28 mouse cellular contexts compared by ENCODE assay signal in the genomic region with DNA sequence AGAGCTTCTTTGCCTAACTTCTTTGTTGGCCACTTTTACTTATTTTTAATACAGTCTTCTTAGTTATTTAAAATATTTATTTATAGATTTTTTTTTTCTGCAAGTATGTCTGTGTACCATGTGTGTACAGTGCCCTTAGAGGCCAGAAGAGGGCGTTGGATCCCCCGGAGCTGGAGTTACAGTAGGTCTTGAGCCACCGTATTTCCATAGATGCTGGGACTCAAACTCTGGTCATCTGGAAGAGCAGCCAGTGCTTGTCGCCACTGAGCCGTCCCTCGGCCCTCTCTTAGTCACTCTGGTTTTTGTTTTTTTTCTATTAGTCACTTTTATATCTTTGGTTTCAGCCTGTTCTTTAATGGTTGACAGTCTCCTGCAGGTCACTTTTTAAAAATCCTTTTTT. TPM values are rescaled to one million over a fixed set of nuclear protein-coding genes. Genes with fewer than 3 reads are reported as not detected.
DNase-seq lines count a peak whose midpoint lies in the region; ATAC-seq and TF ChIP-seq lines count a peak whose summit lies in the region.
"Had no signal": no experiment of that assay in that cellular context is flagged by ENCODE, and none has a peak within 500 bp of the region (broad histone marks: within the 10 kb centered on the region; RNA-seq: fewer than 3 reads in every experiment).

No protein-coding gene starts in this region.

- no peak for DNase-seq in gastrocnemius, adult 2 months
- DNase-seq in gastrocnemius, postnatal 4 days (ENCODE audit: low spot score in 2 of 2): no peak
- DNase-seq in lung, embryonic 14.5 days: no peak
- no peak for DNase-seq in lung, postnatal 4 days
- DNase-seq in NIH3T3 (ENCODE audit: low read depth): peak; percentile 57
- DNase-seq in midbrain, postnatal 0 days (ENCODE audit: low spot score): no peak
- no peak for DNase-seq in heart, postnatal 4 days
- DNase-seq: adrenal gland, adult 2 months; cerebellum, adult 9-11 months; gastrocnemius, postnatal 10 days; heart, adult 18-20 months; heart, postnatal 36 days; kidney, adult 2 months; kidney, postnatal 14 days; layer of hippocampus, adult 9-11 months; right cerebral cortex, postnatal 4 days had no signal

- no peak for TF ChIP-seq POLR2A in myocyte (IDR thresholded peaks at IDR 0.05; ENCODE audit: insufficient read length, low read depth)

- intact Hi-C loops in gastrocnemius, adult 2 months (cut with DNase I): no loop called here

- no peaks in the 10 kb centered on the region for H3K4me1 ChIP-seq in lung, embryonic 14.5 days (ENCODE audit: insufficient read depth)
- H3K4me1 ChIP-seq in midbrain, postnatal 0 days (ENCODE audit: insufficient read depth, low read length): no peaks in the 10 kb centered on the region

- no peaks in the 10 kb centered on the region for H3K36me3 ChIP-seq in lung, embryonic 14.5 days (ENCODE audit: insufficient read depth)
- H3K36me3 ChIP-seq in myocyte (ENCODE audit: control insufficient read depth, insufficient read depth): no peaks in the 10 kb centered on the region
- 0 out of 2 replicates have a peak, but pooled peaks cover 3% of the 10 kb centered on the region for H3K36me3 ChIP-seq in midbrain, postnatal 0 days (ENCODE audit: insufficient read depth, low read length)
- H3K36me3 ChIP-seq: liver, embryonic 15.5 days had no signal

- no peaks in the 10 kb centered on the region for H3K9me3 ChIP-seq in lung, embryonic 14.5 days (ENCODE audit: low read depth, low read length)
- H3K9me3 ChIP-seq in midbrain, postnatal 0 days (ENCODE audit: low read length): no peaks in the 10 kb centered on the region
- H3K9me3 ChIP-seq: embryonic facial prominence, embryonic 15.5 days; forebrain, embryonic 10.5 days; G1E; limb, embryonic 12.5 days; liver, embryonic 15.5 days had no signal

- ATAC-seq in lung, embryonic 14.5 days (ENCODE audit: insufficient read depth): no peak
- ATAC-seq in midbrain, postnatal 0 days (ENCODE audit: low FRiP score): no peak
- ATAC-seq: hindbrain, embryonic 16.5 days had no signal

- peak; percentile 11; the same call in 1 of the 2 replicates for TF ChIP-seq CTCF in gastrocnemius, adult 2 months (IDR thresholded peaks at IDR 0.05)
- 0 out of 2 replicates have a peak, but pooled peaks have one; percentile 13 for TF ChIP-seq CTCF in lung, embryonic 14.5 days (IDR thresholded peaks at IDR 0.05; ENCODE audit: low read depth)
- TF ChIP-seq CTCF in midbrain, postnatal 0 days (IDR thresholded peaks at IDR 0.05): no peak

- no peak overlapping the region for H3K27ac ChIP-seq in gastrocnemius, adult 2 months
- H3K27ac ChIP-seq in lung, embryonic 14.5 days (ENCODE audit: low read depth): no peak overlapping the region
- H3K27ac ChIP-seq in midbrain, postnatal 0 days (ENCODE audit: low read depth, low read length): no peak overlapping the region
- H3K27ac ChIP-seq: embryonic facial prominence, embryonic 15.5 days; forebrain, embryonic 10.5 days; limb, embryonic 12.5 days had no signal

- no peak overlapping the region for H3K4me3 ChIP-seq in gastrocnemius, adult 2 months
- no peak overlapping the region for H3K4me3 ChIP-seq in lung, embryonic 14.5 days (ENCODE audit: low read depth, low read length)
- H3K4me3 ChIP-seq in myocyte: no peak overlapping the region
- H3K4me3 ChIP-seq in midbrain, postnatal 0 days (ENCODE audit: low read depth, low read length): no peak overlapping the region
- H3K4me3 ChIP-seq: embryonic facial prominence, embryonic 15.5 days; forebrain, embryonic 10.5 days; limb, embryonic 12.5 days; liver, embryonic 15.5 days had no signal

- no peak overlapping the region for H3K9ac ChIP-seq in lung, embryonic 14.5 days
- no peak overlapping the region for H3K9ac ChIP-seq in midbrain, postnatal 0 days (replicated peaks; ENCODE audit: low read length, poor library complexity, severe bottlenecking)
- H3K9ac ChIP-seq: embryonic facial prominence, embryonic 15.5 days; limb, embryonic 12.5 days; liver, embryonic 15.5 days had no signal

- no peaks in the 10 kb centered on the region for H3K27me3 ChIP-seq in lung, embryonic 14.5 days (ENCODE audit: insufficient read depth, low read length)
- H3K27me3 ChIP-seq in myocyte (ENCODE audit: control insufficient read depth, insufficient read depth, insufficient read length): no peaks in the 10 kb centered on the region
- H3K27me3 ChIP-seq in midbrain, postnatal 0 days (ENCODE audit: insufficient read depth, low read length): no peaks in the 10 kb centered on the region
- H3K27me3 ChIP-seq: embryonic facial prominence, embryonic 15.5 days; limb, embryonic 12.5 days; liver, embryonic 15.5 days had no signal

- H3K79me2 ChIP-seq in myocyte (ENCODE audit: control insufficient read depth, insufficient read depth): peaks cover 6% of the 10 kb centered on the region

- WGBS in lung, embryonic 14.5 days: 67% methylated on average over 6 of the region's 6 CpGs
- WGBS in midbrain, postnatal 0 days: 81% methylated on average over 6 of the region's 6 CpGs

- H3K4me2 ChIP-seq in lung, embryonic 14.5 days: no peak overlapping the region
- H3K4me2 ChIP-seq in myocyte (ENCODE audit: low read depth): peak overlapping the region; percentile 64
- H3K4me2 ChIP-seq in midbrain, postnatal 0 days (ENCODE audit: low read depth, low read length, poor library complexity, severe bottlenecking): no peak overlapping the region
- H3K4me2 ChIP-seq: embryonic facial prominence, embryonic 15.5 days; limb, embryonic 12.5 days had no signal

- H3ac ChIP-seq in myocyte (ENCODE audit: control insufficient read depth, insufficient read length): no peak overlapping the region

TF ChIP-seq in myocyte, 11 proteins besides CTCF, POLR2A, EP300 and RAD21:
- TF ChIP-seq SRF (IDR thresholded peaks at IDR 0.05; ENCODE audit: control insufficient read depth, insufficient read length, low read depth) (no peak), USF1 (IDR thresholded peaks at IDR 0.05; ENCODE audit: low read depth) (no peak), MYOG (IDR thresholded peaks at IDR 0.05; ENCODE audit: control insufficient read depth in 1 of 3, insufficient read depth in 1 of 3, insufficient read length in 2 of 3, low read depth in 2 of 3) (no peak), MAX (IDR thresholded peaks at IDR 0.05; ENCODE audit: low read depth) (no peak), TCF12 (IDR thresholded peaks at IDR 0.05; ENCODE audit: insufficient read depth, poor library complexity, severe bottlenecking) (no peak)
TF ChIP-seq in myocyte: peak in this region for 0.

RNA-seq across cellular contexts. Expression of a gene that starts 4.0 kb away (rescaled TPM):
- total RNA-seq in gastrocnemius, adult 2 months (2021): 1 to 10 TPM; 6.0 to 8.4 TPM
- total RNA-seq in gastrocnemius, postnatal 4 days (2021): 10 to 100 TPM; 11.5 TPM
- polyA plus RNA-seq in lung, embryonic 14.5 days (2014; fragmentation: Nextera tagmentation; extraction: Ambion mirVana): 55.2 and 57.5 TPM in 2 replicates
- 10.9 TPM for polyA plus RNA-seq in myocyte (2012; fragmentation: generic; extraction: Trizol)
- total RNA-seq in midbrain, postnatal 0 days (2014; rRNA removed): 32.2 and 36.8 TPM in 2 replicates
- 20.1 and 21.5 TPM in 2 replicates for polyA plus RNA-seq in midbrain, postnatal 0 days (2015; fragmentation: Nextera tagmentation; extraction: Ambion mirVana)
- 10 to 100 TPM; 23.5 to 27.3 TPM for total RNA-seq in heart, postnatal 4 days (2021)

RNA-seq across cellular contexts. Expression of a gene that starts 49.4 kb away (rescaled TPM):
- total RNA-seq in gastrocnemius, adult 2 months (2021): 10 to 100 TPM in 1 of 2 experiments, 1 to 10 TPM in 1; 8.2 to 10.1 TPM
- 10 to 100 TPM; 20.2 to 24.8 TPM for total RNA-seq in gastrocnemius, postnatal 4 days (2021)
- 53.2 and 55.1 TPM in 2 replicates for polyA plus RNA-seq in lung, embryonic 14.5 days (2014; fragmentation: Nextera tagmentation; extraction: Ambion mirVana)
- 37.3 TPM for polyA plus RNA-seq in myocyte (2012; fragmentation: generic; extraction: Trizol)
- 53.3 and 58.5 TPM in 2 replicates for total RNA-seq in midbrain, postnatal 0 days (2014; rRNA removed)
- polyA plus RNA-seq in midbrain, postnatal 0 days (2015; fragmentation: Nextera tagmentation; extraction: Ambion mirVana): 58.9 and 60.8 TPM in 2 replicates
- 10 to 100 TPM; 28.0 to 32.3 TPM for total RNA-seq in heart, postnatal 4 days (2021)

RNA-seq across cellular contexts. Expression of a gene that starts 56.6 kb away (rescaled TPM):
- total RNA-seq in gastrocnemius, adult 2 months (2021): under 1 TPM in 1 of 2 experiments, not detected in 1; 0.22 TPM
- total RNA-seq in gastrocnemius, postnatal 4 days (2021): not detected
- polyA plus RNA-seq in lung, embryonic 14.5 days (2014; fragmentation: Nextera tagmentation; extraction: Ambion mirVana): not detected in 2 replicates
- not detected for polyA plus RNA-seq in myocyte (2012; fragmentation: generic; extraction: Trizol)
- not detected in 2 replicates for total RNA-seq in midbrain, postnatal 0 days (2014; rRNA removed)
- polyA plus RNA-seq in midbrain, postnatal 0 days (2015; fragmentation: Nextera tagmentation; extraction: Ambion mirVana): not detected in 2 replicates
- total RNA-seq in heart, postnatal 4 days (2021): not detected
- total RNA-seq: G1E; heart, adult 18-20 months; heart, postnatal 36 days; left cerebral cortex, adult 8-10 months had no signal
- polyA plus RNA-seq: C2C12; forebrain, embryonic 10.5 days; frontal cortex, adult 2 months; G1E; heart, embryonic 14.5 days; hindbrain, embryonic 16.5 days; limb, embryonic 12.5 days; liver, embryonic 15.5 days; neural tube, embryonic 11.5 days had no signal
